In the genomic region with DNA sequence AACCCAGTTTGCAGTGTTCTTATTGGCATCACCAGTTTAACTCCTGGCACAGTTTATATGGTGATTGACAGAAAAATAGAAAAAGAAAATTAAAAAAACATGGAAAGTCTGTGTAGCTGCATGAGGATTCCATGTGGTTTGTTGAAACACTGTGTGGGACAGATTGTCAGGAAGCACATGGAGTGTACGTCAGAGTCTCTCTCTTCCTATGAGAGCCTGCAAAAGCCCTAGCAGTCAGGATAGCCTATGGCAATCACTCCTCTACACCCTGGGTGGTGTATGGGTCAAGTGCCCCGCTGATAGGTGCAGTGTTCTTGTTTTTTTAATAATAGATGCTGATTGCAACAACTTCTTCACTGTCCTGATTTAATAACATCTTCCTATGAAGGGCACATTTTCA, we compare ENCODE assay signal across 17 mouse cellular contexts.
"Had no signal": no experiment of that assay in that cellular context is flagged by ENCODE, and none has a peak within 500 bp of the region (broad histone marks: within the 10 kb centered on the region; RNA-seq: fewer than 3 reads in every experiment).

No protein-coding gene starts in this region.

- ATAC-seq: liver, embryonic 12.5 days; midbrain, embryonic 15.5 days had no signal

- H3K4me3 ChIP-seq: kidney, embryonic 15.5 days; left cerebral cortex, adult 2 months; limb, embryonic 10.5 days; liver, embryonic 12.5 days; megakaryocyte, embryonic 14.5 days; midbrain, embryonic 15.5 days; neural tube, embryonic 12.5 days; stomach, embryonic 15.5 days had no signal

- H3K4me2 ChIP-seq: kidney, embryonic 15.5 days; liver, embryonic 12.5 days; lung, embryonic 14.5 days; midbrain, embryonic 11.5 days; midbrain, embryonic 15.5 days; neural tube, embryonic 12.5 days; stomach, embryonic 15.5 days had no signal

- H3K27ac ChIP-seq: kidney, embryonic 15.5 days; left cerebral cortex, adult 2 months; limb, embryonic 10.5 days; liver, embryonic 12.5 days; macrophage; midbrain, embryonic 15.5 days; neural tube, embryonic 12.5 days; stomach, embryonic 15.5 days had no signal

- H3K9me3 ChIP-seq: kidney, embryonic 15.5 days; limb, embryonic 10.5 days; liver, embryonic 12.5 days; megakaryocyte, embryonic 14.5 days; midbrain, embryonic 15.5 days; neural tube, embryonic 12.5 days; stomach, embryonic 15.5 days had no signal

- H3K9ac ChIP-seq: kidney, embryonic 15.5 days; liver, embryonic 12.5 days; lung, embryonic 14.5 days; midbrain, embryonic 15.5 days; neural tube, embryonic 12.5 days; stomach, embryonic 15.5 days had no signal

- H3K4me1 ChIP-seq: kidney, embryonic 15.5 days; liver, embryonic 12.5 days; megakaryocyte, embryonic 14.5 days; midbrain, embryonic 15.5 days; neural tube, embryonic 12.5 days; stomach, embryonic 15.5 days had no signal

- H3K36me3 ChIP-seq: kidney, embryonic 15.5 days; limb, embryonic 10.5 days; liver, embryonic 12.5 days; midbrain, embryonic 15.5 days; neural tube, embryonic 12.5 days; stomach, embryonic 15.5 days had no signal

- DNase-seq: kidney, postnatal 25 days; lung, embryonic 14.5 days; lung, postnatal 14 days; retina, postnatal 1 day; right cerebral cortex, postnatal 4 days; thymus, adult 2 months; thymus, postnatal 36 days had no signal

- H3K27me3 ChIP-seq: kidney, embryonic 15.5 days; liver, embryonic 12.5 days; megakaryocyte, embryonic 14.5 days; midbrain, embryonic 15.5 days; neural tube, embryonic 12.5 days; stomach, embryonic 15.5 days had no signal
